Mouse (Mus musculus) testis, postnatal 10 days (tissue): Measurements from ENCODE around the gene Gm44965.

Source experiments
- DNase-seq: peaks from one replicate; pipeline ENCODE4 v3.0.0; 2021; ENCODE audit warnings: low spot score

The Gm44965 gene

GRCm38 (mm10) chr6:48626464-48626863, 32.7 kb downstream of the Gm44965 start, which contains the start of gene AI854703:
AI854703 (plus strand) TSS chr6:48626764.
- no peak for DNase-seq

- DNase-seq = peak; percentile 46
These were observed 33.2 kb downstream of the Gm44965 start for GRCm38 (mm10) chr6:48626984-48627383.

GRCm38 (mm10) chr6:48627511-48627924, 33.8 kb downstream of the Gm44965 start:
- no peak for DNase-seq

- DNase-seq = no peak
These were observed 34.6 kb downstream of the Gm44965 start for GRCm38 (mm10) chr6:48628377-48628776.

- peak; percentile 48 for DNase-seq
These were observed 35.3 kb downstream of the Gm44965 start for GRCm38 (mm10) chr6:48628808-48629660.

- no peak for DNase-seq
These were observed 35.9 kb downstream of the Gm44965 start for GRCm38 (mm10) chr6:48629661-48630034.

- DNase-seq = no peak
These were observed 37.1 kb downstream of the Gm44965 start for GRCm38 (mm10) chr6:48630831-48631230.

GRCm38 (mm10) chr6:48635105-48635504, 41.4 kb downstream of the Gm44965 start:
- no peak for DNase-seq

- peak; percentile 23 for DNase-seq
These were observed 42.8 kb downstream of the Gm44965 start for GRCm38 (mm10) chr6:48636515-48636914.

GRCm38 (mm10) chr6:48637811-48638500, 44.2 kb downstream of the Gm44965 start:
- DNase-seq = peak; percentile 32

- DNase-seq = no peak
These were observed 44.8 kb downstream of the Gm44965 start for GRCm38 (mm10) chr6:48638553-48638952.

- peak; percentile 18 for DNase-seq
These were observed 47.6 kb downstream of the Gm44965 start for GRCm38 (mm10) chr6:48641391-48641790.

GRCm38 (mm10) chr6:48642764-48643292, 49.1 kb downstream of the Gm44965 start:
- DNase-seq = peak; percentile 44

- DNase-seq = peak; percentile 74
These were observed 52.0 kb downstream of the Gm44965 start for GRCm38 (mm10) chr6:48645660-48646308.

- no peak for DNase-seq
These were observed 52.6 kb downstream of the Gm44965 start for GRCm38 (mm10) chr6:48646309-48646690.

GRCm38 (mm10) chr6:48646995-48647394, 53.3 kb downstream of the Gm44965 start, which contains the start of gene Gimap8:
Gimap8 (plus strand) TSS chr6:48647234.
- DNase-seq = peak; percentile 41

GRCm38 (mm10) chr6:48647611-48648010, 53.9 kb downstream of the Gm44965 start:
- DNase-seq = peak; percentile 26

GRCm38 (mm10) chr6:48648779-48649178, 55.0 kb downstream of the Gm44965 start:
- peak; percentile 19 for DNase-seq

GRCm38 (mm10) chr6:48650041-48650440, 56.3 kb downstream of the Gm44965 start:
- peak; percentile 27 for DNase-seq

- peak; percentile 13 for DNase-seq
These were observed 65.0 kb downstream of the Gm44965 start for GRCm38 (mm10) chr6:48658721-48659120.

- DNase-seq = no peak
These were observed 71.0 kb downstream of the Gm44965 start for GRCm38 (mm10) chr6:48664750-48665149.

GRCm38 (mm10) chr6:48665471-48665870, 71.7 kb downstream of the Gm44965 start:
- peak; percentile 31 for DNase-seq
